Mouse (Mus musculus) neural tube, embryonic 15.5 days (tissue): ENCODE measurements at regions not wholly inside any gene's neighbourhood (a gene's known extent, or its start where the extent isn't known, plus 50 kb on each side); places are given as distances from the start of the nearest gene placed in this dataset.

Source experiments
- ATAC-seq: fragments of 200-750 bp; cut with Nextera tagmentation; 2 replicates; pipeline ENCODE4 v1.8.0; 2017; ENCODE audit warnings: mild to moderate bottlenecking, moderate TSS enrichment, moderate library complexity; ENCODE audit not compliant: low FRiP score
- H3K27ac ChIP-seq: fragments of 300-500 bp; sonication (generic); replicated peaks from 2 replicates; pipeline ENCODE4 v1.5.1; 2015; ENCODE audit warnings: mild to moderate bottlenecking, inconsistent platforms
- H3K27me3 ChIP-seq: fragments of 300-500 bp; sonication (generic); replicated peaks from 2 replicates; pipeline ENCODE4 v1.6.1; 2015; ENCODE audit warnings: inconsistent platforms
- H3K36me3 ChIP-seq: fragments of 300-500 bp; sonication (generic); 2 replicates; pipeline ENCODE4 v1.6.1; 2015; ENCODE audit warnings: inconsistent platforms
- H3K4me1 ChIP-seq: fragments of 300-500 bp; sonication (generic); 2 replicates; pipeline ENCODE4 v1.6.1; 2015; ENCODE audit warnings: inconsistent platforms
- H3K4me2 ChIP-seq: fragments of 300-500 bp; sonication (generic); 2 replicates; pipeline ENCODE4 v1.6.1; 2015; ENCODE audit warnings: inconsistent platforms, mild to moderate bottlenecking, moderate library complexity
- H3K4me3 ChIP-seq: fragments of 300-500 bp; sonication (generic); replicated peaks from 2 replicates; pipeline ENCODE4 v1.5.1; 2015; ENCODE audit warnings: mild to moderate bottlenecking, inconsistent platforms
- H3K9ac ChIP-seq: fragments of 300-500 bp; sonication (generic); replicated peaks from 2 replicates; pipeline ENCODE4 v1.6.1; 2015; ENCODE audit warnings: mild to moderate bottlenecking, inconsistent platforms
- H3K9me3 ChIP-seq: fragments of 300-500 bp; sonication (generic); replicated peaks from 2 replicates; pipeline ENCODE4 v1.6.1; 2016; ENCODE audit warnings: inconsistent platforms
- WGBS: fragments of 180-500 bp; shearing (Covaris S2); methylation state at CpG from one replicate; pipeline ENCODE4 v1.1.7; 2015; ENCODE audit warnings: mixed read lengths; 5-methylcytosine and 5-hydroxymethylcytosine counted together

GRCm38 (mm10) chr1:61559514-61559913 lies 79.1 kb upstream of the Pard3b start:
- 74% methylated on average over 2 of the region's 2 CpGs for WGBS

GRCm38 (mm10) chr1:61562091-61562490 lies 76.5 kb upstream of the Pard3b start:
- ATAC-seq, result no peak
- Histone ChIP-seq H3K27me3 (no peaks in the 10 kb centered on the region), H3K27ac (no peak overlapping the region), H3K9me3 (no peaks in the 10 kb centered on the region), H3K4me3 (no peak overlapping the region), H3K4me2 (no peak overlapping the region), H3K4me1 (no peaks in the 10 kb centered on the region), H3K36me3 (no peaks in the 10 kb centered on the region), H3K9ac (no peak overlapping the region)
- WGBS, result 89% methylated on average over 2 of the region's 2 CpGs

More at GRCm38 (mm10) chr1:61559514-61559913, 79.1 kb upstream of the Pard3b start:
- Histone ChIP-seq H3K9me3 (no peaks in the 10 kb centered on the region), H3K4me1 (no peaks in the 10 kb centered on the region), H3K27ac (no peak overlapping the region), H3K27me3 (no peaks in the 10 kb centered on the region), H3K9ac (no peak overlapping the region), H3K4me2 (no peak overlapping the region), H3K4me3 (no peak overlapping the region), H3K36me3 (no peaks in the 10 kb centered on the region)
- no peak for ATAC-seq

- H3K4me2 ChIP-seq, result no peak overlapping the region
- ATAC-seq, result no peak
- H3K27ac ChIP-seq, result no peak overlapping the region
- H3K9ac ChIP-seq, result no peak overlapping the region
- no peak overlapping the region for H3K4me3 ChIP-seq
- H3K4me1 ChIP-seq, result no peaks in the 10 kb centered on the region
- no peaks in the 10 kb centered on the region for H3K9me3 ChIP-seq
- H3K36me3 ChIP-seq, result no peaks in the 10 kb centered on the region
- WGBS, result 85% methylated on average over 4 of the region's 4 CpGs
- H3K27me3 ChIP-seq, result no peaks in the 10 kb centered on the region
Measured at GRCm38 (mm10) chr1:61565471-61565870, 73.2 kb upstream of the Pard3b start.

- no peak overlapping the region for H3K27ac ChIP-seq
- H3K4me2 ChIP-seq, result no peak overlapping the region
- no peaks in the 10 kb centered on the region for H3K4me1 ChIP-seq
- ATAC-seq, result no peak
- 71% methylated on average over 2 of the region's 2 CpGs for WGBS
- H3K9ac ChIP-seq, result no peak overlapping the region
- H3K36me3 ChIP-seq, result no peaks in the 10 kb centered on the region
- no peak overlapping the region for H3K4me3 ChIP-seq
- no peaks in the 10 kb centered on the region for H3K9me3 ChIP-seq
- no peaks in the 10 kb centered on the region for H3K27me3 ChIP-seq
Measured at GRCm38 (mm10) chr1:61574276-61574675, 64.3 kb upstream of the Pard3b start.

- Histone ChIP-seq H3K4me2 (no peak overlapping the region), H3K4me3 (no peak overlapping the region), H3K27me3 (no peaks in the 10 kb centered on the region), H3K36me3 (no peaks in the 10 kb centered on the region), H3K4me1 (no peaks in the 10 kb centered on the region), H3K27ac (no peak overlapping the region), H3K9ac (no peak overlapping the region), H3K9me3 (no peaks in the 10 kb centered on the region)
- WGBS, result 93% methylated on average over 4 of the region's 4 CpGs
- ATAC-seq, result no peak
Measured at GRCm38 (mm10) chr1:61576758-61577157, 61.9 kb upstream of the Pard3b start.

- Histone ChIP-seq H3K9me3 (no peaks in the 10 kb centered on the region), H3K27me3 (no peaks in the 10 kb centered on the region), H3K27ac (no peak overlapping the region), H3K9ac (no peak overlapping the region), H3K4me1 (no peaks in the 10 kb centered on the region), H3K4me3 (no peak overlapping the region), H3K36me3 (no peaks in the 10 kb centered on the region), H3K4me2 (no peak overlapping the region)
- 76% methylated on average over 8 of the region's 8 CpGs for WGBS
- no peak for ATAC-seq
Measured at GRCm38 (mm10) chr1:61587251-61587650, 51.4 kb upstream of the Pard3b start.
